Mouse (Mus musculus): ENCODE results near the gene Ubxn4.
"Not testable (repeated sequence)": the region's sequence is repeated elsewhere in the genome, so short reads cannot be mapped to it uniquely, and the experiment has no call there.

The Ubxn4 gene

DNA sequence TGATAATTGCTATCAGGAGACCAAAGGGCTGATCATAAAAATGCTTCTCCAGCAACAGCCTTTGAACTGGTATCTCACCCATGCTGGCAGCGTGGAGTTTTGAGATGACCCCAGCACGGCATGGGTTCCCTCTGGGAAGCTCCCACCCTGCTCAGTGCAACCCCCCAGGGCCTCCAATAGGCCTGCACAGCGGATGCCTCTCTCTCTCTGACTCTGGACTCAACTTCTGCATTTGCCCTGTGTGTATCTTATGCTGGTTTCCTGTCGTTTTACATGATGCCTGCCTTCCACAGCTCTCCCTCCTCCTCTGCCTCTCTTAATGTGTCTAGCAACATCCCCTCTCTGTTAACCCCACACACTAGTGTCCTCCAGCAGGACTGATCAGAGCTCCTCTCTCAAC is 70.9 kb downstream of the Ubxn4 start:
- DNase-seq (ENCODE audit: low spot score), result no peak

GRCm38 (mm10) chr1:128319266-128319665 is 75.5 kb downstream of the Ubxn4 start:
- DNase-seq (ENCODE audit: low spot score), result not testable (repeated sequence)

GRCm38 (mm10) chr1:128323026-128323643 is 79.4 kb downstream of the Ubxn4 start:
- DNase-seq (ENCODE audit: low spot score), result no peak

- no peak for DNase-seq (ENCODE audit: low spot score)
Measured at GRCm38 (mm10) chr1:128324776-128325175, 81.0 kb downstream of the Ubxn4 start.

DNA sequence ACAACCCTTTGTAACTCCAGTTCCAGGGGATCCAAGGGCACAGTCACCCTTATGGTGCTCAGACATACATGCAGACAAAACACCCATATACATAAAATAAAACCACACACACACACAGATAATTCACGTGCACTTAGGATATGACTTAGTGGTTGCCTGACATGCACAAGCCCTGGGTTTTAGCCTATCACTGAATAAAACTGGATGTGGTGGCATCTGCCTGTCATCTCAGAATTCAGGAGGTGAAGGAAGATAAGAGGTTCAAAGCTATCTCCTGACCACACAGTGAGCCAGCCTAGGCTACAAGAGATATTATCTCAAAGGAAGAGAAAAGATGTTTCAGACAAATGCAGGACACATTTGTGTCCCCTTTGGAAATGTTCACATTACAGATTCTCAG is 83.4 kb downstream of the Ubxn4 start:
- DNase-seq (ENCODE audit: low spot score), result no peak

DNA sequence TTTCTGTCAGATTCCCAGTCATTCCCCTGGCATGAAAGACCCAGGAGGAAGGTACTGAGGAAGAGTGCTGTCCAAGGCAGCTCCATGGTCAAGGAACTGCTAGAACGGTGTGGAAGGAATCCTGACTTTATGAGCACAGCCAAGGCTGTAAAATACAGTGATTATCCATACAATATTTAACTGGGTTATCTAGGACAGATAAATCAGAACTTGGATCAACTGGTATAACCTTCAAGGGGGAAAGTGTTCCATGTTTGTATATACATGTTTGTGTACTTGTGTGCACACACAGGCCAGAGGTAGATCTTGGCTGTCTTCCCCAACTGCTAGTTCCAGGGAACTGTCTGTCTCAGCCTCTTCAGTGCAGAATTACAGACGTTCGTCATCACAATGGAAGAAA is 84.5 kb downstream of the Ubxn4 start, which contains the start of gene Lct:
Gene Lct (minus strand): TSS at position 101 of the 400 bp plus-strand sequence.
- DNase-seq (ENCODE audit: low spot score), result no peak

All from c-Kit-positive CD71-positive TER-119-positive erythroid progenitor cells, embryonic 14.5 days (primary cell).